Mouse (Mus musculus) heart, embryonic 12.5 days (tissue): ENCODE data around the gene BC004004. TPM values are rescaled to one million over a fixed set of nuclear protein-coding genes. Genes with fewer than 3 reads are reported as not detected.

Experiments
- ATAC-seq: fragments of 200-750 bp; cut with Nextera tagmentation; 2 replicates; pipeline ENCODE4 v1.8.0; 2017; ENCODE audit warnings: moderate TSS enrichment, moderate library complexity; ENCODE audit not compliant: insufficient number of reproducible peaks, low FRiP score
- H3K27ac ChIP-seq: fragments of 300-500 bp; sonication (generic); 2 replicates; pipeline ENCODE4 v1.5.1; 2016; ENCODE audit warnings: mild to moderate bottlenecking, moderate library complexity; ENCODE audit not compliant: poor library complexity, severe bottlenecking
- H3K27me3 ChIP-seq: fragments of 300-500 bp; sonication (generic); replicated peaks from 2 replicates; pipeline ENCODE4 v1.6.1; 2016; ENCODE audit warnings: mild to moderate bottlenecking, moderate library complexity
- H3K36me3 ChIP-seq: fragments of 300-500 bp; sonication (generic); 2 replicates; pipeline ENCODE4 v1.6.1; 2016; ENCODE audit warnings: mild to moderate bottlenecking, moderate library complexity
- H3K4me1 ChIP-seq: fragments of 300-500 bp; sonication (generic); replicated peaks from 2 replicates; pipeline ENCODE4 v1.6.1; 2016; ENCODE audit warnings: mild to moderate bottlenecking
- H3K4me2 ChIP-seq: fragments of 300-500 bp; sonication (generic); 2 replicates; pipeline ENCODE4 v1.6.1; 2016; ENCODE audit warnings: mild to moderate bottlenecking, moderate library complexity
- H3K4me3 ChIP-seq: fragments of 300-500 bp; sonication (generic); 2 replicates; pipeline ENCODE4 v1.5.1; 2016; ENCODE audit warnings: mild to moderate bottlenecking
- H3K9ac ChIP-seq: fragments of 300-500 bp; sonication (generic); 2 replicates; pipeline ENCODE4 v1.6.1; 2016; ENCODE audit warnings: mild to moderate bottlenecking, moderate library complexity
- H3K9me3 ChIP-seq: fragments of 300-500 bp; sonication (generic); replicated peaks from 2 replicates; pipeline ENCODE4 v1.6.1; 2016; ENCODE audit warnings: mild to moderate bottlenecking, moderate library complexity
- WGBS: fragments of 180-500 bp; shearing (Covaris S2); methylation state at CpG from one replicate; pipeline ENCODE4 v1.1.7; 2016; 5-methylcytosine and 5-hydroxymethylcytosine counted together
- polyA plus RNA-seq: library from polyadenylated mRNA; unstranded; fragments of >200 nt; fragmentation: Nextera tagmentation; extraction: Ambion mirVana; gene quantifications from 2 replicates; pipeline ENCODE4 v1.2.1, GENCODE M21; 2016

BC004004 gene
- polyA plus RNA-seq, 1 experiment from 2014 or later: 80.0 TPM

DNA sequence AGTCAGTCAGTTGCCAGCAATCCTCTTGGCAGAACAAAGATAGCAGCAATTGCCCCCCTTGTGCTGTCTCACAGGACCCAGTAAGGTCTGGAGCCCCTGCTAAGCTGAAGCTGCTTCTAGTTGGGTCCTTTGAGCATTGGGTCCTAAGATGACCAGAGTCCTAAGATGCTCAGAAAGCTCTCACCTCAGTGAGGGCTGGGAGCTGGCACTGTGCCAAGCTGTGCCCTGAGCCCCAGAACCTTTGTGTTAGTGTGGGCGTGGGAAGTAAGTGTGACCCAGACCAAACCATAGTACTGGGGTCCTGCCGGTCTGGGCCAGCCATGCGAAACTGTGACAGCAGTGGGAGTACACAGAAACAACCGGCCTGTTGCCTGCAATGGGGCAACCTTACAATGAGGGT is 30.7 kb downstream of the BC004004 start:
- Histone ChIP-seq H3K36me3 (peaks cover 64% of the 10 kb centered on the region), H3K4me1 (peaks cover 31% of the 10 kb centered on the region), H3K9me3 (no peaks in the 10 kb centered on the region), H3K27me3 (no peaks in the 10 kb centered on the region), H3K9ac (no peak overlapping the region), H3K4me3 (no peak overlapping the region), H3K27ac (no peak overlapping the region), H3K4me2 (no peak overlapping the region)
- WGBS: 87% methylated on average over 4 of the region's 4 CpGs
- ATAC-seq: no peak

- Histone ChIP-seq H3K36me3 (peaks cover 48% of the 10 kb centered on the region), H3K9ac (no peak overlapping the region), H3K4me2 (no peak overlapping the region), H3K27me3 (no peaks in the 10 kb centered on the region; the same call in 1 of the 2 replicates), H3K4me3 (no peak overlapping the region), H3K9me3 (no peaks in the 10 kb centered on the region), H3K4me1 (peaks cover 47% of the 10 kb centered on the region), H3K27ac (no peak overlapping the region)
- no peak for ATAC-seq
- 93% methylated on average over 7 of the region's 7 CpGs for WGBS
These were observed 32.3 kb downstream of the BC004004 start for GRCm38 (mm10) chr17:29300926-29301325.

- H3K27me3 ChIP-seq: no peaks in the 10 kb centered on the region; the same call in 1 of the 2 replicates
- no peaks in the 10 kb centered on the region for H3K9me3 ChIP-seq
- peaks cover 50% of the 10 kb centered on the region for H3K4me1 ChIP-seq
- H3K36me3 ChIP-seq: peaks cover 46% of the 10 kb centered on the region
- H3K4me2 ChIP-seq: no peak overlapping the region
- no peak overlapping the region for H3K9ac ChIP-seq
- no peak overlapping the region for H3K27ac ChIP-seq
- ATAC-seq: no peak
- H3K4me3 ChIP-seq: no peak overlapping the region
- 94% methylated on average over 6 of the region's 6 CpGs for WGBS
These were observed 32.8 kb downstream of the BC004004 start for GRCm38 (mm10) chr17:29301421-29301820.

- H3K36me3 ChIP-seq: peaks cover 40% of the 10 kb centered on the region
- 58% methylated on average over 5 of the region's 5 CpGs for WGBS
These were observed 33.6 kb downstream of the BC004004 start for GRCm38 (mm10) chr17:29302149-29302548.

DNA sequence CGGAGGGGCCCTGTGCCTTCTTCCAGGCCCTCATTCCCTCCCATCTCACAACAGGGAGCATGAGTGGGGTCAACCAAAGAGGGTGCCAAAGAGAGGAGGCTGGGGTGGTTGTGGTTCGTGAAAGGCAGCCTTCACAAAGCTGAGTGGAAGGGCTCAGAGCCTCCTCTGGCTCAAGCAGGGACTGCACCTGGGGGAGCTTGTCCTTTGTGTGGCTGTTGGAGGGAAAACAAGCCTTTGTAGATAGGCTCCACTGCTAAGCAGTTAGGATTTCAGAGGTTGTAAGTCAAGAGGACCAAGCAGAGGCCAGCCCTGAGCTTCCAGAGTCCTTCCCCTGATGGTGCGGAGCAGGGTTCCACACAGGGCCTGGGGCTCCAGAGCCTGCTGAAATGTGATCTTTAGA is 34.5 kb downstream of the BC004004 start:
- 48% methylated on average over 3 of the region's 3 CpGs for WGBS

More at GRCm38 (mm10) chr17:29302149-29302548, 33.6 kb downstream of the BC004004 start:
- Histone ChIP-seq H3K4me3 (no peak overlapping the region), H3K27me3 (no peaks in the 10 kb centered on the region; the same call in 1 of the 2 replicates), H3K4me1 (peaks cover 50% of the 10 kb centered on the region), H3K9me3 (no peaks in the 10 kb centered on the region), H3K9ac (no peak overlapping the region), H3K27ac (no peak overlapping the region), H3K4me2 (no peak overlapping the region)
- no peak for ATAC-seq

DNA sequence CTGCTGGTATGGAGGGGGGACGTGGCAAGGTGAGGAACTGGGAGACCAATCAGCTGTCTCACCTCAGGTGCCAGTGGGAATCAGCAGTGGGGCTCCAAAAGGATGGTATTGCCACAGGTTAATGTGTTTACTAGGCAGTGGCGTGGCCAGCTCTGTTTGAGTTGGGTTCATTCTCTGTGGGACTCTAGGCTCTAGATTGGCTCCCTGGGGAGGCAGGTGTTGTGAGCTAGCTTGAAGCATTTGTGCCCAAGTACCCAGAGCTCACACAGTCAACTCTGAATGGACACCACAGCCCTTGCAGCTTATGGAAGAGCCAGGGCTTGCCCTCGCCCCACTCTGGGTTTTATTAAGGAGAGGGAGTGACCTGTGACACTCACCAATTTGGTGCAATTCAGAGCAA is 35.3 kb downstream of the BC004004 start:
- no peak for ATAC-seq
- peaks cover 50% of the 10 kb centered on the region for H3K4me1 ChIP-seq
- H3K27ac ChIP-seq: no peak overlapping the region
- no peak overlapping the region for H3K9ac ChIP-seq
- H3K9me3 ChIP-seq: no peaks in the 10 kb centered on the region
- WGBS: 86% methylated on average over 3 of the region's 3 CpGs
- H3K4me3 ChIP-seq: no peak overlapping the region
- H3K27me3 ChIP-seq: no peaks in the 10 kb centered on the region; the same call in 1 of the 2 replicates
- H3K36me3 ChIP-seq: peaks cover 29% of the 10 kb centered on the region
- no peak overlapping the region for H3K4me2 ChIP-seq

More for the DNA sequence above, 34.5 kb downstream of the BC004004 start:
- Histone ChIP-seq H3K4me2 (no peak overlapping the region), H3K9me3 (no peaks in the 10 kb centered on the region), H3K4me3 (no peak overlapping the region), H3K27ac (no peak overlapping the region), H3K36me3 (peaks cover 35% of the 10 kb centered on the region), H3K27me3 (no peaks in the 10 kb centered on the region; the same call in 1 of the 2 replicates), H3K4me1 (peaks cover 50% of the 10 kb centered on the region), H3K9ac (0 out of 2 replicates have a peak overlapping the region, but pooled peaks have one; percentile 8)
- no peak for ATAC-seq

DNA sequence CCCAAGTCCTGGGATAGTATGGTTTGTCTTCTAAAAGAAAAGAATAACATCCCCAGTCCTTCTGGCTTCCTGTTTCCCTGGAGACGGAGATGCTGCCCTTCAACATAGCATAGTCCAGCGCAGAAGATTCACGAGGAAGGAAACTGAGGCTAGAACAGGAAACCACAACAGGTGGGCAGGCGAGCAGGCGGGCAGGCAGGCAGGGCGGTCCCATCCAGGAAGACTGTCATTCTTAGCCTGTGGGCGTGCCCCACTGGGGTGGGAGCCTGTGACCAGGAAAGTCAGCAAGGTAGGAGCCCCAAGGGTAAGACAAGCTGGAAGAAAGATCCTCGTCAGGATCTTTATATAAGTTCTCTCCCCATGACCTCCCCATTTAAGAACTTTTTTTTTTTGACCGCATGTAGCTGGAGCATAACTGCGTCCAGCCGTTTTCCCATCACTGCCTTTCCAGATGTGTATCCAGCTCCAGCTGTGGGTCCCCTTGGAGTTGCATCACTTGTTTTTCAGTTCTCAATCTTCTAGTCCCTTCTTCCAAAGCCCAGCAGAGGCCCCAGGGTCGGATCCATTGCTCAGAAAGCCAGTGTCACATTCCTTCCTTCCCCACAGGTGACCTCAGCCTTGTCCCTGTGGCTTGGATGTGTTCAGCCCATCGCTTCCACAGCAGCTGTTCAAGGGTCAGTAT is 35.9 kb downstream of the BC004004 start:
- Histone ChIP-seq H3K36me3 (peaks cover 24% of the 10 kb centered on the region), H3K4me1 (peaks cover 50% of the 10 kb centered on the region), H3K4me2 (0 out of 2 replicates have a peak overlapping the region, but pooled peaks have one; percentile 29), H3K27ac (no peak overlapping the region), H3K9ac (no peak overlapping the region; the same call in 1 of the 2 replicates), H3K27me3 (no peaks in the 10 kb centered on the region; the same call in 1 of the 2 replicates), H3K4me3 (no peak overlapping the region), H3K9me3 (no peaks in the 10 kb centered on the region)
- ATAC-seq: no peak
- WGBS: 58% methylated on average over 13 of the region's 13 CpGs

GRCm38 (mm10) chr17:29305058-29305806 is 36.6 kb downstream of the BC004004 start:
- Histone ChIP-seq H3K9me3 (no peaks in the 10 kb centered on the region), H3K4me3 (no peak overlapping the region), H3K27me3 (no peaks in the 10 kb centered on the region; the same call in 1 of the 2 replicates), H3K4me2 (peak overlapping the region; percentile 29), H3K9ac (no peak overlapping the region; the same call in 1 of the 2 replicates), H3K4me1 (peaks cover 50% of the 10 kb centered on the region), H3K36me3 (peaks cover 17% of the 10 kb centered on the region), H3K27ac (0 out of 2 replicates have a peak overlapping the region, but pooled peaks have one; percentile 0)
- 21% methylated on average over 15 of the region's 15 CpGs for WGBS
- ATAC-seq: no peak

DNA sequence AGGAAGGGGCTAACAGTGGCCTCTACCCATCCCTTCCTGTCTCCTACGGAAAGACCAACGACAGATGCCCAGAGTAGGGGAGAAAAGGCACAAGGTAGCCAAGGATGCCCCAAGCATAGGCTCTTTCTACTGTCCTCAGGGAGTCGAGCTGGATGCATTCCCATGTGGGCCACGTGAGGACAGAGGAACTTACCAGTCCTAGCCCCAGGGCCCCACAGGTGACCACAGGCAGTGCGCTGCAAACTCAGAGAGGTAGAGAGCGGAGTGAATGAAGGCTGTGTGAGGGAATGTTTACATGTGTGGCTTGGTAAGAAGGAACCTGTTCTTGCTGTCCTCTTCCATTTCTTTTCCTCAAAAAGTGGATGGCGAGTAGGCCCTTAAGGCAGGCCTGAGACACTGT is 37.3 kb downstream of the BC004004 start:
- peaks cover 11% of the 10 kb centered on the region for H3K36me3 ChIP-seq
- 54% methylated on average over 7 of the region's 7 CpGs for WGBS
- H3K4me2 ChIP-seq: peak overlapping the region; percentile 29
- no peak overlapping the region for H3K9ac ChIP-seq
- H3K27ac ChIP-seq: 0 out of 2 replicates have a peak overlapping the region, but pooled peaks have one; percentile 0
- H3K9me3 ChIP-seq: no peaks in the 10 kb centered on the region
- H3K4me1 ChIP-seq: peaks cover 50% of the 10 kb centered on the region
- no peak for ATAC-seq
- no peak overlapping the region for H3K4me3 ChIP-seq
- no peaks in the 10 kb centered on the region; the same call in 1 of the 2 replicates for H3K27me3 ChIP-seq

DNA sequence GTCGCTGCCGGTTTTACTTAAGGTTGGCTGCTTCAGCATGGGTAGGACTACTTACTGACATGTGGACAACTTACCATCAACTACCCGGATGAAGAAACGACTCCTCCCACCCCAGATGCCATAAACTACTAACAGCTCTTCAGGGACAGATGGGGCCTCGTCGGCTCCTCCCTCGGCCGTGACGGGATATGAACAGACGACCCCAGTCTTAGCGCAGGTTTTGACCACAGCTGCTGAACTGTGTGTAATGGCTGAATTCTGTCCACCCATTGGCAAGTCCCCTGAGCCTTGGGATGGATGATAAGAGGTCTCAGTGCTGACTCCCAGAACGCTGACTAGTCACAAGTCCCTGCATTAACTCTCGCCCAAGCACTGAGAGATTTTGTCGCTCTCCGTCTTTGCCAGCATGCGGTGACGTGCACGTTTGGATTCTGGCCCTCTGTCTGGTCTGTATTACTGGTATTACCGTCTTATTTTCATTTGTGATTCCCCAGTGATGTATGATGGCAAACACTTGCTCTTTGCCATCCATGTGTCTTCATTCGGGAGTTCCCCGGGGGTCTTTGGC is 41.6 kb downstream of the BC004004 start:
- 82% methylated on average over 21 of the region's 21 CpGs for WGBS
- no peaks in the 10 kb centered on the region; the same call in 1 of the 2 replicates for H3K27me3 ChIP-seq
- H3K9me3 ChIP-seq: peaks cover 8% of the 10 kb centered on the region
- ATAC-seq: no peak
- H3K4me2 ChIP-seq: no peak overlapping the region
- H3K4me3 ChIP-seq: no peak overlapping the region
- no peak overlapping the region for H3K9ac ChIP-seq
- H3K27ac ChIP-seq: no peak overlapping the region
- peaks cover 11% of the 10 kb centered on the region for H3K4me1 ChIP-seq
- H3K36me3 ChIP-seq: no peaks in the 10 kb centered on the region

DNA sequence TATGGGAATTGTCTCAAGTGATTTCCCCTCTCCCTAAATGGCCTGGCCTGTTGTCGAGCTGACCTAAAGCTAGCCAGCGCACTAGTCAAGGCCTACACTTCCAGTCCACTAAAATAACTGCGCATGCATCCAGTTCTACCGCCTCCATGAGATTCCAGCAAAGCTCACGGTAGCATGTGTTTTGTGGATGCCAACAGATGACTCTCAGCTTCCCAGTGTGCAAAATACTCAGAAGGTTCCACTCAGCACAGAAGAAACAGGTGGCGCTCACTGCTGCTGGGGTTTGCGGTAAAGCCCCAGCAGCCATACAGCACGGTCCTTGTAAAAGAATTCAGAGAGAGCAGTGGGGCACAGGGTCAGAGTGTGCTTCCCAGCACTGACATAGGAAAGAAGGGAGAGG is 43.0 kb downstream of the BC004004 start:
- no peak overlapping the region for H3K9ac ChIP-seq
- H3K36me3 ChIP-seq: no peaks in the 10 kb centered on the region
- WGBS: 84% methylated on average over 8 of the region's 8 CpGs
- no peak overlapping the region for H3K27ac ChIP-seq
- H3K9me3 ChIP-seq: peaks cover 8% of the 10 kb centered on the region
- no peak overlapping the region for H3K4me3 ChIP-seq
- H3K27me3 ChIP-seq: no peaks in the 10 kb centered on the region
- ATAC-seq: no peak
- peaks cover 12% of the 10 kb centered on the region for H3K4me1 ChIP-seq
- no peak overlapping the region for H3K4me2 ChIP-seq
